Mouse (Mus musculus) ES-Bruce4 (cell line): ENCODE results near the gene Cyb5d1.

Experiments
- CTCF ChIP-seq: IDR thresholded peaks from one replicate; pipeline ENCODE4 v1.8.1; 2011; ENCODE audit warnings: low read depth, low read length
- EP300 ChIP-seq: IDR thresholded peaks from 2 replicates; pipeline ENCODE4 v1.6.1; 2011; ENCODE audit warnings: low read depth, low read length; ENCODE audit not compliant: insufficient read depth
- POLR2A ChIP-seq: IDR thresholded peaks from one replicate; pipeline ENCODE4 v1.8.1; 2011; ENCODE audit warnings: low read length; ENCODE audit not compliant: insufficient read depth

DNA sequence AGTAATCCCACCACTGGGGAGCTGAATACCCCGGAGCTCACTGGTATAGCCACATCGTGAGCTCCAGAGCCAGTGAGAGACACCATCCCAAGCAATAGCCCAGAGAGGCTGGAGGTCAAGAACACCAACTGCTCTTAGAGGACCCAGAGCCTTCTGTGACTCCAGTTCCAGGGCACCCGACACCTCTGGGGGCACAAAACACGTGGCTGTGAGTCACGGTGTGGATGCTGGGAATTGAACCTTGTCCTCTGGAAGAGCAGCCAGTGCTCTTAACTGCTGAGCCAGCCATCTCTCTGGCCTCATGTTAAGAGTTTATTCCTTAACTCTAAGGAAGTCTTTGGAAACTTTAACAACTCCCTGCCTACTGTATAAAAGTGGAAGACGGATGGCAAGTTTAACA lies 10.5 kb downstream of the Cyb5d1 start:
- TF ChIP-seq CTCF (no peak), POLR2A (no peak), EP300 (no peak)
